Mouse (Mus musculus): ENCODE results near the gene Perm1. TPM values are rescaled to one million over a fixed set of nuclear protein-coding genes. Genes with fewer than 3 reads are reported as not detected.
A peak's percentile ranks its signal among the peaks of the same experiment; 100 is the strongest.

Perm1 gene
- total and polyA plus RNA-seq, 3 experiments, result 0.19 to 1.8 TPM; not detected in 1

GRCm38 (mm10) chr4:156254361-156255077, 38.9 kb downstream of the Perm1 start:
- H3K36me3 ChIP-seq (ENCODE audit: control insufficient read depth in 1 of 2, insufficient read depth in 2 of 2, low read length in 2 of 2), result peaks cover 0 to 4% of the 10 kb centered on the region in 2 experiments; a peak in 1 of 4 replicates
- H3K9ac ChIP-seq (ENCODE audit: control insufficient read depth, low read depth, low read length, poor library complexity, severe bottlenecking), result peak overlapping the region; percentile 62
- H3K79me2 ChIP-seq (ENCODE audit: control insufficient read depth, insufficient read depth, low read length, poor library complexity), result no peaks in the 10 kb centered on the region
- H3K27me3 ChIP-seq (ENCODE audit: control insufficient read depth in 1 of 2, insufficient read depth in 2 of 2, low read length in 2 of 2), result no peaks in the 10 kb centered on the region
- H3K9me3 ChIP-seq (replicated peaks; ENCODE audit: insufficient read depth, low read length), result no peaks in the 10 kb centered on the region
- TF ChIP-seq SIN3A (IDR thresholded peaks at IDR 0.05; ENCODE audit: low read length) (peak; percentile 51; the same call in 1 of the 2 replicates), UBTF (IDR thresholded peaks at IDR 0.05; ENCODE audit: borderline replicate concordance, insufficient read depth, low read depth, low read length) (no peak), MXI1 (IDR thresholded peaks at IDR 0.05; ENCODE audit: low read depth, low read length) (0 out of 2 replicates have a peak, but pooled peaks have one; percentile 28), TAL1 (IDR thresholded peaks at IDR 0.05; ENCODE audit: low read length) (no peak), ELF1 (IDR thresholded peaks at IDR 0.05; ENCODE audit: low read depth, low read length) (no peak), RCOR1 (IDR thresholded peaks at IDR 0.05; ENCODE audit: low read depth, low read length) (no peak), ETS1 (IDR thresholded peaks at IDR 0.05; ENCODE audit: low read depth, low read length) (no peak), SMC3 (IDR thresholded peaks at IDR 0.05; ENCODE audit: low read depth, low read length) (no peak), NRF1 (IDR thresholded peaks at IDR 0.05; ENCODE audit: insufficient read depth, low read depth, low read length, poor library complexity, severe bottlenecking) (no peak)
- DNase-seq (ENCODE audit: low read depth, low spot score), result peak; percentile 54
- H3K4me3 ChIP-seq (ENCODE audit: control insufficient read depth in 1 of 2, insufficient read depth in 1 of 2, low read depth in 2 of 2, low read length in 2 of 2), result peak overlapping the region; percentile 31 to 33
- peaks cover 3 to 20% of the 10 kb centered on the region in 2 experiments; a peak in 3 of 4 replicates for H3K4me1 ChIP-seq (ENCODE audit: control insufficient read depth in 1 of 2, insufficient read depth in 2 of 2, low read length in 2 of 2)
- peak overlapping the region; percentile 71 for H3K27ac ChIP-seq (ENCODE audit: control insufficient read depth, low read depth, low read length)

- no peaks in the 10 kb centered on the region for H3K27me3 ChIP-seq (ENCODE audit: control insufficient read depth in 1 of 2, insufficient read depth in 2 of 2, low read length in 2 of 2)
- peaks cover 3 to 18% of the 10 kb centered on the region in 2 experiments; a peak in 3 of 4 replicates for H3K4me1 ChIP-seq (ENCODE audit: control insufficient read depth in 1 of 2, insufficient read depth in 2 of 2, low read length in 2 of 2)
- DNase-seq (ENCODE audit: low read depth, low spot score), result peak; percentile 39
- peak within 1 kb of the TSS; percentile 62 for H3K9ac ChIP-seq (ENCODE audit: control insufficient read depth, low read depth, low read length, poor library complexity, severe bottlenecking)
- H3K79me2 ChIP-seq (ENCODE audit: control insufficient read depth, insufficient read depth, low read length, poor library complexity), result no peaks in the 10 kb centered on the region
- TF ChIP-seq SIN3A (IDR thresholded peaks at IDR 0.05; ENCODE audit: low read length) (0 out of 2 replicates have a peak, but pooled peaks have one; percentile 5), ZKSCAN1 (IDR thresholded peaks at IDR 0.05; ENCODE audit: low read depth, low read length) (no peak), MAFK (IDR thresholded peaks at IDR 0.05; ENCODE audit: borderline replicate concordance, low read depth, low read length) (peak; percentile 87; the same call in 1 of the 2 replicates), ZMIZ1 (IDR thresholded peaks at IDR 0.05; ENCODE audit: low read depth, low read length) (no peak), MYB (IDR thresholded peaks at IDR 0.05; ENCODE audit: low read depth, low read length) (no peak)
- H3K27ac ChIP-seq (ENCODE audit: control insufficient read depth, low read depth, low read length), result peak within 1 kb of the TSS; percentile 71; the same call in 1 of the 2 replicates
- H3K4me3 ChIP-seq (ENCODE audit: control insufficient read depth in 1 of 2, insufficient read depth in 1 of 2, low read depth in 2 of 2, low read length in 2 of 2), result peak within 1 kb of the TSS; percentile 31 to 33; a peak in 3 of 4 replicates
- no peaks in the 10 kb centered on the region for H3K9me3 ChIP-seq (replicated peaks; ENCODE audit: insufficient read depth, low read length)
- peaks cover 0 to 4% of the 10 kb centered on the region in 2 experiments; a peak in 1 of 4 replicates for H3K36me3 ChIP-seq (ENCODE audit: control insufficient read depth in 1 of 2, insufficient read depth in 2 of 2, low read length in 2 of 2)
These were observed 39.6 kb downstream of the Perm1 start, which contains the start of gene Samd11 for GRCm38 (mm10) chr4:156255078-156255839. Gene Samd11, minus strand, starts transcription at chr4:156255657.

Other genes with a start within 250 kb of the Perm1 start
- gene B3galt6, start 223.2 kb upstream of the Perm1 start, total RNA-seq (2012; rRNA removed), result 6.6 and 9.1 TPM in 2 replicates
- gene B3galt6, start 223.2 kb upstream of the Perm1 start, polyA plus RNA-seq (2012; ENCODE audit: insufficient read depth in 1 of 2, insufficient read length in 2 of 2, low read depth in 1 of 2, low replicate concordance in 2 of 2, missing spikeins in 1 of 2), result 1 to 10 TPM in 1 of 2 experiments, not detected in 1; 3.8 TPM
- 111 and 114 TPM in 2 replicates for gene Sdf4, start 223.0 kb upstream of the Perm1 start, total RNA-seq (2012; rRNA removed)
- gene Sdf4, start 223.0 kb upstream of the Perm1 start, polyA plus RNA-seq (2012; ENCODE audit: insufficient read depth in 1 of 2, insufficient read length in 2 of 2, low read depth in 1 of 2, low replicate concordance in 2 of 2, missing spikeins in 1 of 2), result 100 to 1,000 TPM in 1 of 2 experiments, not detected in 1; 117 TPM
- gene Tnfrsf4, start 202.0 kb upstream of the Perm1 start, total RNA-seq (2012; rRNA removed), result 1.6 and 1.7 TPM in 2 replicates
- 1 to 10 TPM in 1 of 2 experiments, not detected in 1; 2.7 TPM for gene Tnfrsf4, start 202.0 kb upstream of the Perm1 start, polyA plus RNA-seq (2012; ENCODE audit: insufficient read depth in 1 of 2, insufficient read length in 2 of 2, low read depth in 1 of 2, low replicate concordance in 2 of 2, missing spikeins in 1 of 2)
- gene Tnfrsf18, start 189.7 kb upstream of the Perm1 start, total RNA-seq (2012; rRNA removed), result 13.6 and 16.2 TPM in 2 replicates
- gene Tnfrsf18, start 189.7 kb upstream of the Perm1 start, polyA plus RNA-seq (2012; ENCODE audit: insufficient read depth in 1 of 2, insufficient read length in 2 of 2, low read depth in 1 of 2, low replicate concordance in 2 of 2, missing spikeins in 1 of 2), result 1 to 10 TPM in 1 of 2 experiments, not detected in 1; 9.3 TPM
- not detected in 2 replicates for gene Ttll10, start 156.5 kb upstream of the Perm1 start, total RNA-seq (2012; rRNA removed)
- gene Ttll10, start 156.5 kb upstream of the Perm1 start, polyA plus RNA-seq (2012; ENCODE audit: insufficient read depth in 1 of 2, insufficient read length in 2 of 2, low read depth in 1 of 2, low replicate concordance in 2 of 2, missing spikeins in 1 of 2), result under 1 TPM in 1 of 2 experiments, not detected in 1; 0.11 TPM
- gene 9430015G10Rik, start 105.9 kb upstream of the Perm1 start, total RNA-seq (2012; rRNA removed), result 27.5 and 28.7 TPM in 2 replicates
- gene 9430015G10Rik, start 105.9 kb upstream of the Perm1 start, polyA plus RNA-seq (2012; ENCODE audit: insufficient read depth in 1 of 2, insufficient read length in 2 of 2, low read depth in 1 of 2, low replicate concordance in 2 of 2, missing spikeins in 1 of 2), result 10 to 100 TPM in 1 of 2 experiments, not detected in 1; 52.9 TPM
- 0.65 TPM in 2 replicates for gene Rnf223, start 85.4 kb upstream of the Perm1 start, total RNA-seq (2012; rRNA removed)
- 1 to 10 TPM in 1 of 2 experiments, not detected in 1; 2.5 TPM for gene Rnf223, start 85.4 kb upstream of the Perm1 start, polyA plus RNA-seq (2012; ENCODE audit: insufficient read depth in 1 of 2, insufficient read length in 2 of 2, low read depth in 1 of 2, low replicate concordance in 2 of 2, missing spikeins in 1 of 2)
- gene Agrn, start 18.4 kb upstream of the Perm1 start, total RNA-seq (2012; rRNA removed), result 13.7 and 19.3 TPM in 2 replicates
- 10 to 100 TPM in 1 of 2 experiments, not detected in 1; 43.0 TPM for gene Agrn, start 18.4 kb upstream of the Perm1 start, polyA plus RNA-seq (2012; ENCODE audit: insufficient read depth in 1 of 2, insufficient read length in 2 of 2, low read depth in 1 of 2, low replicate concordance in 2 of 2, missing spikeins in 1 of 2)
- gene Isg15, start 15.1 kb upstream of the Perm1 start, total RNA-seq (2012; rRNA removed), result 3.8 and 5.4 TPM in 2 replicates
- 1 to 10 TPM in 1 of 2 experiments, not detected in 1; 4.8 TPM for gene Isg15, start 15.1 kb upstream of the Perm1 start, polyA plus RNA-seq (2012; ENCODE audit: insufficient read depth in 1 of 2, insufficient read length in 2 of 2, low read depth in 1 of 2, low replicate concordance in 2 of 2, missing spikeins in 1 of 2)
- 1.9 and 3.2 TPM in 2 replicates for gene AW011738, start 12.6 kb upstream of the Perm1 start, total RNA-seq (2012; rRNA removed)
- gene AW011738, start 12.6 kb upstream of the Perm1 start, polyA plus RNA-seq (2012; ENCODE audit: insufficient read depth in 1 of 2, insufficient read length in 2 of 2, low read depth in 1 of 2, low replicate concordance in 2 of 2, missing spikeins in 1 of 2), result 1 to 10 TPM in 1 of 2 experiments, not detected in 1; 3.8 TPM
- gene Plekhn1, start 19.0 kb downstream of the Perm1 start, total RNA-seq (2012; rRNA removed), result 9.4 and 11.8 TPM in 2 replicates
- 10 to 100 TPM in 1 of 2 experiments, not detected in 1; 20.0 TPM for gene Plekhn1, start 19.0 kb downstream of the Perm1 start, polyA plus RNA-seq (2012; ENCODE audit: insufficient read depth in 1 of 2, insufficient read length in 2 of 2, low read depth in 1 of 2, low replicate concordance in 2 of 2, missing spikeins in 1 of 2)
- 164 and 172 TPM in 2 replicates for gene Noc2l, start 20.1 kb downstream of the Perm1 start, total RNA-seq (2012; rRNA removed)
- gene Noc2l, start 20.1 kb downstream of the Perm1 start, polyA plus RNA-seq (2012; ENCODE audit: insufficient read depth in 1 of 2, insufficient read length in 2 of 2, low read depth in 1 of 2, low replicate concordance in 2 of 2, missing spikeins in 1 of 2), result 100 to 1,000 TPM; 122 to 234 TPM
- gene Samd11, start 39.8 kb downstream of the Perm1 start, total RNA-seq (2012; rRNA removed), result 1.7 and 2.0 TPM in 2 replicates
- 1 to 10 TPM in 1 of 2 experiments, not detected in 1; 4.1 TPM for gene Samd11, start 39.8 kb downstream of the Perm1 start, polyA plus RNA-seq (2012; ENCODE audit: insufficient read depth in 1 of 2, insufficient read length in 2 of 2, low read depth in 1 of 2, low replicate concordance in 2 of 2, missing spikeins in 1 of 2)
- gene Vmn2r-ps159, start 115.2 kb downstream of the Perm1 start, total RNA-seq (2012; rRNA removed), result not detected in 2 replicates
- gene Vmn2r-ps159, start 115.2 kb downstream of the Perm1 start, polyA plus RNA-seq (2012; ENCODE audit: insufficient read depth in 1 of 2, insufficient read length in 2 of 2, low read depth in 1 of 2, low replicate concordance in 2 of 2, missing spikeins in 1 of 2), result not detected

Data from MEL (cell line).